Mouse (Mus musculus) brown adipose tissue, adult 24 weeks (tissue): ENCODE measurements around the gene Apoc4. TPM values are rescaled to one million over a fixed set of nuclear protein-coding genes. Genes with fewer than 3 reads are reported as not detected.

ENCODE experiments used
- H3K27ac ChIP-seq: fragments of 200-500 bp; replicated peaks from 2 replicates; pipeline ENCODE4 v1.5.1; 2012; ENCODE audit warnings: low read depth, mild to moderate bottlenecking, low read length
- H3K4me1 ChIP-seq: fragments of 200-500 bp; 2 replicates; pipeline ENCODE4 v1.6.1; 2012; ENCODE audit warnings: low read length, mixed read lengths; ENCODE audit not compliant: control insufficient read depth, insufficient read depth, insufficient read length
- H3K4me3 ChIP-seq: fragments of 200-500 bp; 2 replicates; pipeline ENCODE4 v1.5.1; 2012; ENCODE audit warnings: low read depth, mild to moderate bottlenecking, low read length, moderate library complexity; ENCODE audit not compliant: insufficient read depth
- polyA plus RNA-seq: library from polyadenylated mRNA; stranded (reverse); fragments of >200 nt; gene quantifications from 2 replicates; pipeline ENCODE4 v1.2.4, GENCODE M21; 2012; ENCODE audit not compliant: missing spikeins, insufficient read depth, insufficient read length

The Apoc4 gene
- polyA plus RNA-seq, 1 experiment: not detected

GRCm38 (mm10) chr7:19675824-19676223 is 5.5 kb downstream of the Apoc4 start:
- Histone ChIP-seq H3K4me3 (no peak overlapping the region), H3K27ac (no peak overlapping the region; the same call in 1 of the 2 replicates)

GRCm38 (mm10) chr7:19673083-19673699 is 8.1 kb downstream of the Apoc4 start:
- Histone ChIP-seq H3K4me3 (no peak overlapping the region), H3K27ac (no peak overlapping the region), H3K4me1 (peaks cover 3% of the 10 kb centered on the region; the same call in 1 of the 2 replicates)

More at GRCm38 (mm10) chr7:19675824-19676223, 5.5 kb downstream of the Apoc4 start:
- peaks cover 3% of the 10 kb centered on the region; the same call in 1 of the 2 replicates for H3K4me1 ChIP-seq

GRCm38 (mm10) chr7:19671511-19671910 is 9.8 kb downstream of the Apoc4 start:
- Histone ChIP-seq H3K27ac (no peak overlapping the region), H3K4me3 (no peak overlapping the region), H3K4me1 (peaks cover under 1% of the 10 kb centered on the region; the same call in 1 of the 2 replicates)

- H3K4me3 ChIP-seq: peak overlapping the region; percentile 16; the same call in 1 of the 2 replicates
- H3K27ac ChIP-seq: peak overlapping the region; percentile 88
Measured at GRCm38 (mm10) chr7:19668947-19669721, 12.1 kb downstream of the Apoc4 start.

GRCm38 (mm10) chr7:19667434-19667833 is 13.8 kb downstream of the Apoc4 start:
- H3K27ac ChIP-seq: peak overlapping the region; percentile 58
- peaks cover 8% of the 10 kb centered on the region for H3K4me1 ChIP-seq
- H3K4me3 ChIP-seq: no peak overlapping the region

More at GRCm38 (mm10) chr7:19668947-19669721, 12.1 kb downstream of the Apoc4 start:
- H3K4me1 ChIP-seq: no peaks in the 10 kb centered on the region

- Histone ChIP-seq H3K4me3 (no peak overlapping the region), H3K27ac (peak overlapping the region; percentile 58), H3K4me1 (peaks cover 8% of the 10 kb centered on the region)
Measured at GRCm38 (mm10) chr7:19666750-19667149, 14.5 kb downstream of the Apoc4 start.

GRCm38 (mm10) chr7:19664955-19665841 is 16.1 kb downstream of the Apoc4 start, which contains the start of gene Clptm1:
TSS of gene Clptm1 (minus strand) at chr7:19665033.
- Histone ChIP-seq H3K4me1 (peaks cover 8% of the 10 kb centered on the region), H3K4me3 (peak within 1 kb of the TSS; percentile 86), H3K27ac (peak within 1 kb of the TSS; percentile 94)

GRCm38 (mm10) chr7:19664455-19664954 is 16.8 kb downstream of the Apoc4 start:
- Histone ChIP-seq H3K4me1 (peaks cover 8% of the 10 kb centered on the region), H3K4me3 (peak overlapping the region; percentile 86), H3K27ac (no peak overlapping the region; the same call in 1 of the 2 replicates)

- no peak overlapping the region for H3K27ac ChIP-seq
- peaks cover 8% of the 10 kb centered on the region for H3K4me1 ChIP-seq
- peak overlapping the region; percentile 86 for H3K4me3 ChIP-seq
Measured at GRCm38 (mm10) chr7:19663940-19664339, 17.3 kb downstream of the Apoc4 start.

GRCm38 (mm10) chr7:19652614-19653013 is 28.7 kb downstream of the Apoc4 start:
- no peak overlapping the region for H3K4me3 ChIP-seq
- H3K27ac ChIP-seq: no peak overlapping the region
- 0 out of 2 replicates have a peak, but pooled peaks cover 7% of the 10 kb centered on the region for H3K4me1 ChIP-seq

GRCm38 (mm10) chr7:19651063-19651786 is 30.1 kb downstream of the Apoc4 start:
- H3K27ac ChIP-seq: 0 out of 2 replicates have a peak overlapping the region, but pooled peaks have one; percentile 34
- H3K4me3 ChIP-seq: no peak overlapping the region
- peaks cover 12% of the 10 kb centered on the region; the same call in 1 of the 2 replicates for H3K4me1 ChIP-seq

- no peaks in the 10 kb centered on the region for H3K4me1 ChIP-seq
- no peak overlapping the region for H3K27ac ChIP-seq
- H3K4me3 ChIP-seq: no peak overlapping the region
Measured at GRCm38 (mm10) chr7:19641223-19641622, 40.1 kb downstream of the Apoc4 start.

GRCm38 (mm10) chr7:19635074-19635827 is 46.0 kb downstream of the Apoc4 start:
- Histone ChIP-seq H3K4me1 (no peaks in the 10 kb centered on the region), H3K27ac (no peak overlapping the region), H3K4me3 (no peak overlapping the region)
